Mouse (Mus musculus) thymus, postnatal 0 days (tissue): ENCODE results near the gene Rnf26. TPM values are rescaled to one million over a fixed set of nuclear protein-coding genes. Genes with fewer than 3 reads are reported as not detected.
A peak's percentile ranks its signal among the peaks of the same experiment; 100 is the strongest.

Source experiments
- DNase-seq: peaks from one replicate; pipeline ENCODE4 v3.0.0-alpha.2; 2015; ENCODE audit warnings: low spot score
- polyA plus RNA-seq: library from polyadenylated mRNA; unstranded; fragments of >200 nt; fragmentation: Nextera tagmentation; extraction: Ambion mirVana; gene quantifications from 2 replicates; pipeline ENCODE4 v1.2.1, GENCODE M21; 2015

The Rnf26 gene
- polyA plus RNA-seq, 1 experiment from 2014 or later, result 53.4 TPM

- no peak for DNase-seq
These were observed 65.5 kb downstream of the Rnf26 start for GRCm38 (mm10) chr9:44047571-44048490.

GRCm38 (mm10) chr9:44047071-44047470, 66.2 kb downstream of the Rnf26 start:
- DNase-seq, result peak; percentile 86

- peak; percentile 47 for DNase-seq
These were observed 66.9 kb downstream of the Rnf26 start for GRCm38 (mm10) chr9:44046426-44046825.

GRCm38 (mm10) chr9:44045884-44046272, 67.4 kb downstream of the Rnf26 start:
- no peak for DNase-seq

Other genes with a start within 250 kb of the Rnf26 start
- gene Thy1, start 70.1 kb downstream of the Rnf26 start, polyA plus RNA-seq, result 415 and 436 TPM in 2 replicates
- gene Usp2, start 46.5 kb downstream of the Rnf26 start, polyA plus RNA-seq, result 7.4 and 13.1 TPM in 2 replicates
- gene Mfrp, start 11.8 kb downstream of the Rnf26 start, polyA plus RNA-seq, result not detected in 2 replicates
- 1.2 and 2.0 TPM in 2 replicates for gene C1qtnf5, start 6.3 kb downstream of the Rnf26 start, polyA plus RNA-seq
- gene Gm49380, start within 50 bp of the Rnf26 start, polyA plus RNA-seq, result 0.05 and 0.10 TPM in 2 replicates
- gene Mcam, start 21.0 kb upstream of the Rnf26 start, polyA plus RNA-seq, result 6.9 and 7.9 TPM in 2 replicates
- gene Cbl, start 120.5 kb upstream of the Rnf26 start, polyA plus RNA-seq, result 51.9 and 60.4 TPM in 2 replicates
- gene Ccdc153, start 127.2 kb upstream of the Rnf26 start, polyA plus RNA-seq, result 8.1 TPM in 2 replicates
- 0.45 and 0.49 TPM in 2 replicates for gene Pdzd3, start 138.0 kb upstream of the Rnf26 start, polyA plus RNA-seq
- gene Nlrx1, start 155.1 kb upstream of the Rnf26 start, polyA plus RNA-seq, result 5.9 and 6.3 TPM in 2 replicates
- gene Abcg4, start 175.1 kb upstream of the Rnf26 start, polyA plus RNA-seq, result 0.09 and 0.12 TPM in 2 replicates
- 22.4 and 22.6 TPM in 2 replicates for gene Hinfp, start 192.2 kb upstream of the Rnf26 start, polyA plus RNA-seq
- gene C2cd2l, start 206.8 kb upstream of the Rnf26 start, polyA plus RNA-seq, result 11.0 and 11.2 TPM in 2 replicates
- 25.7 and 25.8 TPM in 2 replicates for gene Dpagt1, start 212.5 kb upstream of the Rnf26 start, polyA plus RNA-seq
- gene H2afx, start 221.2 kb upstream of the Rnf26 start, polyA plus RNA-seq, result 454 and 470 TPM in 2 replicates
- 74.7 and 79.0 TPM in 2 replicates for gene Hmbs, start 230.7 kb upstream of the Rnf26 start, polyA plus RNA-seq
- 30.1 and 30.5 TPM in 2 replicates for gene Vps11, start 248.2 kb upstream of the Rnf26 start, polyA plus RNA-seq